10 mouse cellular contexts compared by ENCODE assay signal in the genomic region with DNA sequence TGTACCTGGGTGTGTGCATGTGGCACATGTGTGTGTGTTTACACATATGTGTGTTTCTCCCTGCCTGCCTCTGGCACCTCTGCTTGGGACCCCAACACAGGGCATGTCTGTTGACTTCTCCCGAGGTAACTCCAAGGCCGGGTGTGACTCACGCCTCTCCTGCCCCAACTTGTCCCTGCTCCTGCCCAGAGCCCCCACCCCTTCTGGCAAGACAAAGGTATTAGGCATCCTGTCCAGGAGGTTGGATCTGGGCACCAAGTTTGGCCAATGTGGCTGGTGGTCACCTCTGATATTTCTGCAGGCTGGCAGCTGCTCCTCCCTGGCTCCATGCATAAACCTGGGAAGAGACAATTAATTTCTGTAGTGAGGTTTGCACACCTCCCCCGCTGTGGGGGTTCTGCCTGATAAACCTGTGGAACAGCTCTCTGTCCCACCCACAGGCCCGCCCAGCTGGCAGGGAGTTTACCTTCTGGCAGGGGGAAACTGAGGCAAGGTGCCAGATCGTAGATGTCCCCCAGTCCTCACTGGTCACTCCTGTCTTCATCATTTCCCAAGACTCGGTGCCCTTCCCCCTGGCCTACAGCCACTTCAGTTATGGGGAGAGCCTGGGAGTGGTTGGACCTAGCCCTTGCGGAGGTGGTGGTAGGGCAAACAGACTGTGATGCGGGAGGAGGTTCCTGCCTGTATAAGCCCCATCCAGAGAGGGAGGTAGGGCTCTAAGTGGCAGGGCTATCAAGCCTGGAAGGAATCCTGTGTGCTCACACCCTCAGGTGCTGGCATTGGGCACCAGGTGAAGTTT. TPM values are rescaled to one million over a fixed set of nuclear protein-coding genes. Genes with fewer than 3 reads are reported as not detected.
A peak's percentile ranks its signal among the peaks of the same experiment; 100 is the strongest.
DNase-seq lines count a peak whose midpoint lies in the region; ATAC-seq lines count a peak whose summit lies in the region.
"Had no signal": no experiment of that assay in that cellular context is flagged by ENCODE, and none has a peak within 500 bp of the region (broad histone marks: within the 10 kb centered on the region; RNA-seq: fewer than 3 reads in every experiment).

No protein-coding gene starts in this region.

- H3K36me3 ChIP-seq in megakaryocyte, embryonic 14.5 days (replicated peaks; ENCODE audit: low read length) = peaks cover 37% of the 10 kb centered on the region
- H3K36me3 ChIP-seq in liver, embryonic 15.5 days (replicated peaks) = peaks cover 23% of the 10 kb centered on the region; the same call in 1 of the 2 replicates
- H3K36me3 ChIP-seq: hindbrain, embryonic 15.5 days had no signal

- no peak for ATAC-seq in megakaryocyte, adult 5-6 weeks (ENCODE audit: poor library complexity, severe bottlenecking)
- no peak for ATAC-seq in liver, embryonic 15.5 days (ENCODE audit: insufficient read depth)
- no peak for ATAC-seq in frontal cortex, adult (ENCODE audit: low TSS enrichment)
- ATAC-seq: forebrain, embryonic 13.5 days had no signal

- no peaks in the 10 kb centered on the region for H3K9me3 ChIP-seq in megakaryocyte, embryonic 14.5 days
- H3K9me3 ChIP-seq in liver, embryonic 15.5 days (replicated peaks) = no peaks in the 10 kb centered on the region
- H3K9me3 ChIP-seq: forebrain, embryonic 13.5 days; hindbrain, embryonic 15.5 days had no signal

- H3K27me3 ChIP-seq in megakaryocyte, embryonic 14.5 days (replicated peaks) = peaks cover 32% of the 10 kb centered on the region
- no peaks in the 10 kb centered on the region for H3K27me3 ChIP-seq in liver, embryonic 15.5 days
- H3K27me3 ChIP-seq: forebrain, embryonic 13.5 days; hindbrain, embryonic 15.5 days had no signal

- H3K27ac ChIP-seq in liver, embryonic 15.5 days (replicated peaks) = 0 out of 2 replicates have a peak overlapping the region, but pooled peaks have one; percentile 4
- H3K27ac ChIP-seq: forebrain, embryonic 13.5 days; hindbrain, embryonic 15.5 days had no signal

- peak overlapping the region; percentile 99 for H3K4me2 ChIP-seq in liver, embryonic 15.5 days

- H3K4me1 ChIP-seq in megakaryocyte, embryonic 14.5 days = peaks cover 57% of the 10 kb centered on the region
- H3K4me1 ChIP-seq in liver, embryonic 15.5 days (replicated peaks) = peaks cover 60% of the 10 kb centered on the region

- peak overlapping the region; percentile 34 for H3K4me3 ChIP-seq in megakaryocyte, embryonic 14.5 days (replicated peaks)
- peak overlapping the region; percentile 9; the same call in 1 of the 2 replicates for H3K4me3 ChIP-seq in liver, embryonic 15.5 days (replicated peaks)

- no peak overlapping the region for H3K9ac ChIP-seq in liver, embryonic 15.5 days
- H3K9ac ChIP-seq: forebrain, embryonic 13.5 days; hindbrain, embryonic 15.5 days had no signal

- DNase-seq in adrenal gland, adult 2 months = peak; percentile 77
- DNase-seq in adrenal gland, postnatal 4 days (ENCODE audit: low spot score in 2 of 2) = no peak
- peak; percentile 53 for DNase-seq in urinary bladder, postnatal 25 days (ENCODE audit: low spot score)
- DNase-seq in thymus, postnatal 10 days (ENCODE audit: low spot score in 2 of 2) = no peak

- WGBS in liver, embryonic 15.5 days (ENCODE audit: insufficient replicate concordance) = 73% methylated on average over 9 of the region's 9 CpGs

RNA-seq across cellular contexts. Expression of a gene that starts 1.7 kb away (rescaled TPM):
- 10 to 100 TPM; 14.4 to 24.6 TPM for total RNA-seq in adrenal gland, adult 2 months (2021)
- polyA plus RNA-seq in adrenal gland, adult 2 months (2012; rRNA removed) = 23.7 and 26.6 TPM in 2 replicates
- total RNA-seq in adrenal gland, postnatal 4 days (2021) = 10 to 100 TPM; 18.4 to 20.6 TPM
- 4.8 and 6.6 TPM in 2 replicates for polyA plus RNA-seq in megakaryocyte, embryonic 14.5 days (2012; ENCODE audit: insufficient read depth, low replicate concordance)
- 0.56 and 0.68 TPM in 2 replicates for total RNA-seq in megakaryocyte, adult 5-6 weeks (2015)
- total RNA-seq in megakaryocyte, adult 5-6 weeks (2017) = 0.88 and 1.3 TPM in 2 replicates
- polyA plus RNA-seq in liver, embryonic 15.5 days (2015; fragmentation: Nextera tagmentation; extraction: Ambion mirVana) = 0.21 and 0.38 TPM in 2 replicates

RNA-seq across cellular contexts. Expression of a gene that starts 26.8 kb away (rescaled TPM):
- 10 to 100 TPM; 54.6 to 54.8 TPM for total RNA-seq in adrenal gland, adult 2 months (2021)
- 71.1 and 71.2 TPM in 2 replicates for polyA plus RNA-seq in adrenal gland, adult 2 months (2012; rRNA removed)
- 10 to 100 TPM; 44.3 to 47.5 TPM for total RNA-seq in adrenal gland, postnatal 4 days (2021)
- 70.2 and 174 TPM in 2 replicates for polyA plus RNA-seq in megakaryocyte, embryonic 14.5 days (2012; ENCODE audit: insufficient read depth, low replicate concordance)
- total RNA-seq in megakaryocyte, adult 5-6 weeks (2015) = 15.1 and 16.6 TPM in 2 replicates
- 19.2 and 20.7 TPM in 2 replicates for total RNA-seq in megakaryocyte, adult 5-6 weeks (2017)
- polyA plus RNA-seq in liver, embryonic 15.5 days (2015; fragmentation: Nextera tagmentation; extraction: Ambion mirVana) = 25.1 and 25.4 TPM in 2 replicates

RNA-seq across cellular contexts. Expression of a gene that starts 31.4 kb away (rescaled TPM):
- total RNA-seq in adrenal gland, adult 2 months (2021) = 100 to 1,000 TPM; 129 to 133 TPM
- 470 and 474 TPM in 2 replicates for polyA plus RNA-seq in adrenal gland, adult 2 months (2012; rRNA removed)
- total RNA-seq in adrenal gland, postnatal 4 days (2021) = 10 to 100 TPM; 88.2 to 90.2 TPM
- polyA plus RNA-seq in megakaryocyte, embryonic 14.5 days (2012; ENCODE audit: insufficient read depth, low replicate concordance) = 474 and 728 TPM in 2 replicates
- total RNA-seq in megakaryocyte, adult 5-6 weeks (2015) = 19.3 and 27.1 TPM in 2 replicates
- 24.0 and 34.8 TPM in 2 replicates for total RNA-seq in megakaryocyte, adult 5-6 weeks (2017)
- 64.0 and 69.3 TPM in 2 replicates for polyA plus RNA-seq in liver, embryonic 15.5 days (2015; fragmentation: Nextera tagmentation; extraction: Ambion mirVana)

RNA-seq across cellular contexts. Expression of a gene that starts 33.0 kb away (rescaled TPM):
- 10 to 100 TPM; 36.1 to 38.5 TPM for total RNA-seq in adrenal gland, adult 2 months (2021)
- polyA plus RNA-seq in adrenal gland, adult 2 months (2012; rRNA removed) = 150 and 161 TPM in 2 replicates
- total RNA-seq in adrenal gland, postnatal 4 days (2021) = 10 to 100 TPM; 61.1 to 62.0 TPM
- polyA plus RNA-seq in megakaryocyte, embryonic 14.5 days (2012; ENCODE audit: insufficient read depth, low replicate concordance) = 9.3 and 21.8 TPM in 2 replicates
- total RNA-seq in megakaryocyte, adult 5-6 weeks (2015) = 35.0 and 43.3 TPM in 2 replicates
- 66.3 and 79.6 TPM in 2 replicates for total RNA-seq in megakaryocyte, adult 5-6 weeks (2017)
- 7.7 and 9.1 TPM in 2 replicates for polyA plus RNA-seq in liver, embryonic 15.5 days (2015; fragmentation: Nextera tagmentation; extraction: Ambion mirVana)

RNA-seq across cellular contexts. Expression of a gene that starts 55.6 kb away (rescaled TPM):
- total RNA-seq in adrenal gland, adult 2 months (2021) = 100 to 1,000 TPM; 141 to 286 TPM
- polyA plus RNA-seq in adrenal gland, adult 2 months (2012; rRNA removed) = 346 and 350 TPM in 2 replicates
- 100 to 1,000 TPM; 270 to 308 TPM for total RNA-seq in adrenal gland, postnatal 4 days (2021)
- polyA plus RNA-seq in megakaryocyte, embryonic 14.5 days (2012; ENCODE audit: insufficient read depth, low replicate concordance) = 1,025 and 2,643 TPM in 2 replicates
- 164 and 205 TPM in 2 replicates for total RNA-seq in megakaryocyte, adult 5-6 weeks (2015)
- 179 and 212 TPM in 2 replicates for total RNA-seq in megakaryocyte, adult 5-6 weeks (2017)
- polyA plus RNA-seq in liver, embryonic 15.5 days (2015; fragmentation: Nextera tagmentation; extraction: Ambion mirVana) = 64.3 and 68.8 TPM in 2 replicates

Comparison
In these comparisons a context has a peak if more than half of its experiments do, and no peak if none do; other contexts are left out.
1. DNase-seq: peak in adrenal gland, adult 2 months (single experiment) and urinary bladder, postnatal 25 days (single experiment); none in adrenal gland, postnatal 4 days (0 of 2) and thymus, postnatal 10 days (0 of 2).
2. RNA of a gene that starts 1.7 kb away (total RNA-seq): 14.4 to 24.6 TPM in adrenal gland, adult 2 months and 18.4 to 20.6 TPM in adrenal gland, postnatal 4 days; 0.56 to 1.3 TPM in megakaryocyte, adult 5-6 weeks; every median in the first group is over 4 times any median in the second.